Mouse (Mus musculus) lung, adult 2 months (tissue): ENCODE data around the gene Retreg2. TPM values are rescaled to one million over a fixed set of nuclear protein-coding genes. Genes with fewer than 3 reads are reported as not detected.
A peak's percentile ranks its signal among the peaks of the same experiment; 100 is the strongest.

Experiments
- DNase-seq: peaks from one replicate; pipeline ENCODE4 v3.0.0; 2022
- H3K4me1 ChIP-seq: fragments of 200-500 bp; 2 replicates; pipeline ENCODE4 v1.6.1; 2011; ENCODE audit warnings: low read length; ENCODE audit not compliant: control insufficient read depth, insufficient read depth
- H3K4me3 ChIP-seq: fragments of 200-500 bp; replicated peaks from 2 replicates; pipeline ENCODE3; 2011; ENCODE audit warnings: low read depth, mild to moderate bottlenecking, control low read depth, low read length; ENCODE audit errors: extremely low read depth
- CTCF ChIP-seq: fragments of 200-500 bp; IDR thresholded peaks from 2 replicates; pipeline ENCODE4 v1.5.1; 2011; ENCODE audit warnings: mild to moderate bottlenecking, low read length, control low read depth; ENCODE audit not compliant: insufficient read depth
- POLR2A ChIP-seq: fragments of 200-500 bp; IDR thresholded peaks from 2 replicates; pipeline ENCODE4 v1.6.1; 2011; ENCODE audit warnings: low read depth, mild to moderate bottlenecking, control low read depth, low read length, borderline replicate concordance; ENCODE audit errors: extremely low read depth
- WGBS: fragments of 180-500 bp; shearing (Covaris S2); methylation state at CpG from one replicate; pipeline ENCODE4 v1.1.7; 2018; 5-methylcytosine and 5-hydroxymethylcytosine counted together
- polyA plus RNA-seq: library from polyadenylated mRNA; depleted of rRNA; stranded (reverse); fragments of >200 nt; gene quantifications from 2 replicates; pipeline ENCODE4 v1.2.3, GENCODE M21; 2012; rRNA removed

The Retreg2 gene
- polyA plus RNA-seq = 112 and 123 TPM in 2 replicates

GRCm38 (mm10) chr1:75142301-75143261 lies at the start of gene Retreg2, which contains the start of gene Cnppd1:
Gene Retreg2, plus strand, starts transcription at chr1:75142778.
Gene Cnppd1, minus strand, starts transcription at chr1:75142711.
- peak; percentile 95 for TF ChIP-seq POLR2A
- TF ChIP-seq CTCF = no peak; the same call in 1 of the 2 replicates
- under 1% methylated on average over 90 of the region's 91 CpGs for WGBS
- peak; percentile 98 for DNase-seq
- H3K4me1 ChIP-seq = peaks cover 9% of the 10 kb centered on the region
- H3K4me3 ChIP-seq = peak within 1 kb of the TSS; percentile 97

DNA sequence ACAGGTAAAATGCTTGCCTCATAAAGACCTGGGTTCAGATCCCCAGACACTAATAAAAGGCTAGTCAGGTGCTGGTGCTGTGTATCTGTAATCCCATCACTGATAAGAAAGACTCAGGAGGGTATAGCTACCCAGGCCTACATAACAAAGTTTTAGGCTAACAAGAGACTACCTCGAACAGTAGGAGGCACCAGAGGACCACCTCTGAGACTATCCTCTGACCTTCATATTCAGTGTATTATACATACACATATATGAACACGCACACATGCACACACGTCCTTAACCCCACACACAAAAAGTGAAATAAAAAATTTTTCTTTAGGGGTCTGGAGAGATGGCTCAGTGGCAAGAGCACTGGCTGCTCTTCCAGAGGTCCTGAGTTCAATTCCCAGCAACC lies 20.4 kb upstream of the Retreg2 start:
- Histone ChIP-seq H3K4me3 (no peak overlapping the region), H3K4me1 (peaks cover 4% of the 10 kb centered on the region; the same call in 1 of the 2 replicates)
- 79% methylated on average over 3 of the region's 3 CpGs for WGBS
- TF ChIP-seq POLR2A (no peak), CTCF (no peak)
- DNase-seq = no peak

GRCm38 (mm10) chr1:75124346-75125321 lies 17.9 kb upstream of the Retreg2 start, which contains the start of gene Nhej1:
Gene Nhej1, minus strand, starts transcription at chr1:75125200.
- H3K4me1 ChIP-seq = peaks cover 4% of the 10 kb centered on the region; the same call in 1 of the 2 replicates
- peak; percentile 95 for DNase-seq
- WGBS = 1% methylated on average over 56 of the region's 56 CpGs
- TF ChIP-seq CTCF = peak; percentile 79
- peak; percentile 84 for TF ChIP-seq POLR2A
- H3K4me3 ChIP-seq = peak within 1 kb of the TSS; percentile 93

- 25% methylated on average over 5 of the region's 5 CpGs for WGBS
- DNase-seq = no peak
- TF ChIP-seq CTCF = no peak
- TF ChIP-seq POLR2A = no peak
- Histone ChIP-seq H3K4me3 (peak overlapping the region; percentile 93), H3K4me1 (peaks cover 4% of the 10 kb centered on the region; the same call in 1 of the 2 replicates)
Observed at GRCm38 (mm10) chr1:75125418-75125817, 17.2 kb upstream of the Retreg2 start.

- peaks cover 4% of the 10 kb centered on the region; the same call in 1 of the 2 replicates for H3K4me1 ChIP-seq
- no peak for DNase-seq
- TF ChIP-seq POLR2A (no peak), CTCF (no peak)
- no peak overlapping the region for H3K4me3 ChIP-seq
- WGBS = 69% methylated on average over 3 of the region's 3 CpGs
Observed at GRCm38 (mm10) chr1:75128641-75129040, 13.9 kb upstream of the Retreg2 start.

- 48% methylated on average over 12 of the region's 12 CpGs for WGBS
- no peaks in the 10 kb centered on the region for H3K4me1 ChIP-seq
- no peak for DNase-seq
- TF ChIP-seq CTCF = no peak
- no peak for TF ChIP-seq POLR2A
- H3K4me3 ChIP-seq = no peak within 1 kb of the TSS
Observed at GRCm38 (mm10) chr1:75133421-75134207, 9.0 kb upstream of the Retreg2 start, which contains the start of gene Slc23a3. Gene Slc23a3, minus strand, starts transcription at chr1:75133890.

DNA sequence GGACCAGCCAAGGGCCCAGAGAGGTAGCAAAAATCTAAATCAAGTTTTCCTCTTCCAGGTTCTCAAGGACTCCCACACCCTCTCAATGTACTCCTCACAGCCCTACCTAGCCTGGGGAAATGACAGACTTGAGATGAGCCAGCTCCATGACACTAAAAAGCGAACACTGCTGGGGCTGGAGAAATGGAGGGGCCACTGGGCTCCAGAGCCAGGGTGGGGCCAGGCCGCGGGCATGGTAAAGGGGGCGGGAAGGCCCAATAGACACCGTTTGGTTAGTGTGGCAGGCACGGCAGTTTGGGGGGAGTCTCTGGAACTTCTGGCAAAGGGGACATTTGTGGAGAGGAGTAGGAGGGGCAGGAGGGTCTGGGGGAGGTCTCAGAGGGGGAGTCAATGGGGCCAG lies 6.3 kb upstream of the Retreg2 start:
- 72% methylated on average over 6 of the region's 6 CpGs for WGBS
- Histone ChIP-seq H3K4me3 (no peak overlapping the region), H3K4me1 (peaks cover 3% of the 10 kb centered on the region; the same call in 1 of the 2 replicates)
- no peak for DNase-seq
- TF ChIP-seq POLR2A (no peak), CTCF (no peak)

DNA sequence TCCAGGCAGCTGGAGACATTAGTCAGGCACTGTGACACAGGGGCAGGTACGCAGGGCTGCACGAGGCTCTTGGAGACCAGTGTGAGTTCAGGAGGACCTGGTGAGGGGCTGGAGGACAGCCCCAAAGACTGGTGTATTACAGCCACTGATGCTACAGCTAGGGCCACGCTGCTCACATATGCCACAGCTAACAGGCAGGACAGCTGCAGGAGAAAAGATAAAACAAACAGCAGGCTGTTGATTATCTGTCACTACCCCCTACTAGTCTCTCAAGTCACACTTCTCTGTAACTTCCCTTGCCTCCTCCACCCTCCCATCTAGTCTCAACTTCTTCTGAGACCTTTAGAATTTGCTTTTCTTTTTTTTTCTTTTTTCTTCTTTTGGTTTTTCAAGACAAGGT lies 5.8 kb upstream of the Retreg2 start:
- DNase-seq = no peak
- Histone ChIP-seq H3K4me1 (peaks cover 3% of the 10 kb centered on the region; the same call in 1 of the 2 replicates), H3K4me3 (no peak overlapping the region)
- WGBS = 47% methylated on average over 3 of the region's 3 CpGs
- TF ChIP-seq CTCF (no peak), POLR2A (no peak)
